Mouse (Mus musculus) kidney, embryonic 14.5 days (tissue): ENCODE data around the gene Art4. TPM values are rescaled to one million over a fixed set of nuclear protein-coding genes. Genes with fewer than 3 reads are reported as not detected.

Experiments
- ATAC-seq: fragments of 200-750 bp; cut with Nextera tagmentation; 2 replicates; pipeline ENCODE4 v1.8.0; 2017; ENCODE audit warnings: moderate number of reproducible peaks, mild to moderate bottlenecking, moderate TSS enrichment, moderate library complexity; ENCODE audit not compliant: low FRiP score, low TSS enrichment
- H3K27ac ChIP-seq: fragments of 300-500 bp; sonication (generic); 2 replicates; pipeline ENCODE4 v1.5.1; 2014; ENCODE audit warnings: low read depth, mild to moderate bottlenecking, low read length, moderate library complexity, mixed read lengths
- H3K27me3 ChIP-seq: fragments of 300-500 bp; sonication (generic); 2 replicates; pipeline ENCODE4 v1.6.1; 2014; ENCODE audit warnings: mild to moderate bottlenecking, low read length; ENCODE audit not compliant: control insufficient read depth, insufficient read depth
- H3K36me3 ChIP-seq: fragments of 300-500 bp; sonication (generic); 2 replicates; pipeline ENCODE4 v1.6.1; 2014; ENCODE audit warnings: low read length, mixed read lengths; ENCODE audit not compliant: control insufficient read depth, insufficient read depth
- H3K4me1 ChIP-seq: fragments of 300-500 bp; sonication (generic); 2 replicates; pipeline ENCODE4 v1.6.1; 2014; ENCODE audit warnings: low read length, mixed read lengths; ENCODE audit not compliant: control insufficient read depth, insufficient read depth
- H3K4me2 ChIP-seq: fragments of 300-500 bp; sonication (generic); replicated peaks from 2 replicates; pipeline ENCODE4 v1.6.1; 2014; ENCODE audit warnings: low read depth, mild to moderate bottlenecking, low read length
- H3K4me3 ChIP-seq: fragments of 300-500 bp; sonication (generic); 2 replicates; pipeline ENCODE4 v1.5.1; 2014; ENCODE audit warnings: mild to moderate bottlenecking, low read length
- H3K9ac ChIP-seq: fragments of 300-500 bp; sonication (generic); 2 replicates; pipeline ENCODE4 v1.6.1; 2014; ENCODE audit warnings: low read depth, mild to moderate bottlenecking, low read length, moderate library complexity
- H3K9me3 ChIP-seq: fragments of 300-500 bp; sonication (generic); 2 replicates; pipeline ENCODE4 v1.6.1; 2016; ENCODE audit warnings: low read length; ENCODE audit not compliant: control insufficient read depth
- WGBS: fragments of 180-500 bp; shearing (Covaris S2); extraction: QIAGEN DNeasy Blood & Tissue Kit; methylation state at CpG from one replicate; pipeline ENCODE4 v1.1.7; 2014; 5-methylcytosine and 5-hydroxymethylcytosine counted together
- polyA plus RNA-seq: library from polyadenylated mRNA; unstranded; fragments of >200 nt; fragmentation: Nextera tagmentation; extraction: Ambion mirVana; gene quantifications from 2 replicates; pipeline ENCODE4 v1.2.1, GENCODE M21; 2014

Art4 gene
- 1.7 and 2.2 TPM in 2 replicates for polyA plus RNA-seq

- no peaks in the 10 kb centered on the region for H3K36me3 ChIP-seq
- H3K9ac ChIP-seq = no peak within 1 kb of the TSS
- no peak within 1 kb of the TSS; the same call in 1 of the 2 replicates for H3K4me2 ChIP-seq
- H3K4me3 ChIP-seq = no peak within 1 kb of the TSS; the same call in 1 of the 2 replicates
- no peaks in the 10 kb centered on the region for H3K27me3 ChIP-seq
- no peak for ATAC-seq
- H3K27ac ChIP-seq = peak within 1 kb of the TSS; percentile 67
- 64% methylated on average over 18 of the region's 18 CpGs for WGBS
- H3K4me1 ChIP-seq = peaks cover 6% of the 10 kb centered on the region
- no peaks in the 10 kb centered on the region for H3K9me3 ChIP-seq
Observed at GRCm38 (mm10) chr6:136857186-136857872, at the start of gene Art4. TSS of gene Art4 (minus strand) at chr6:136857733.

DNA sequence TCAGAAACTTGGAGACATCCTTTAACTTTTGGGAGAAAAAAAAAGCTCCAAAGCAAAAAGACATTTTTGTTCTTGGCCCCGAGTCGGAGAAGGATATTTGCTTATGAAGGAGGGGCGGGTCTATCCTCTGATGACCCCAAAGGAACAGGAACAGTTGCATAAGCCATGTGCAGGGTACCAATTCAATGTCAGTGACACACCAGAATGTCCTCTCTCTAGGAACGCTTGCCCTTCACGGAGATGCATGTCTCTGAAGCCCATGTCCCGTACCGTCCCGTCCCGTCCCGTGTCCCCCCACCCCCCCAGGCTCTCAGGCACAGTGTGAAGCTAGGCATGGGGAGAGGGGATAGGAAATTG is 49.4 kb upstream of the Art4 start:
- Histone ChIP-seq H3K27ac (no peak overlapping the region), H3K4me2 (no peak overlapping the region), H3K4me3 (no peak overlapping the region), H3K9me3 (no peaks in the 10 kb centered on the region), H3K36me3 (no peaks in the 10 kb centered on the region), H3K4me1 (no peaks in the 10 kb centered on the region), H3K9ac (no peak overlapping the region), H3K27me3 (no peaks in the 10 kb centered on the region)
- ATAC-seq = no peak
- 87% methylated on average over 10 of the region's 10 CpGs for WGBS

- Histone ChIP-seq H3K4me3 (no peak overlapping the region), H3K36me3 (no peaks in the 10 kb centered on the region), H3K4me2 (no peak overlapping the region), H3K9me3 (no peaks in the 10 kb centered on the region), H3K9ac (no peak overlapping the region), H3K27me3 (no peaks in the 10 kb centered on the region), H3K4me1 (no peaks in the 10 kb centered on the region), H3K27ac (no peak overlapping the region)
- no peak for ATAC-seq
- WGBS = 86% methylated on average over 19 of the region's 19 CpGs
Observed at GRCm38 (mm10) chr6:136906283-136906936, 48.9 kb upstream of the Art4 start.

- 75% methylated on average over 8 of the region's 8 CpGs for WGBS
- no peak for ATAC-seq
- Histone ChIP-seq H3K4me1 (no peaks in the 10 kb centered on the region), H3K27ac (no peak overlapping the region), H3K9me3 (no peaks in the 10 kb centered on the region), H3K36me3 (no peaks in the 10 kb centered on the region), H3K27me3 (no peaks in the 10 kb centered on the region), H3K4me2 (no peak overlapping the region), H3K4me3 (no peak overlapping the region), H3K9ac (no peak overlapping the region)
Observed at GRCm38 (mm10) chr6:136903885-136904470, 46.4 kb upstream of the Art4 start.

- Histone ChIP-seq H3K9ac (no peak overlapping the region), H3K9me3 (no peaks in the 10 kb centered on the region), H3K4me1 (peaks cover 3% of the 10 kb centered on the region; the same call in 1 of the 2 replicates), H3K27me3 (no peaks in the 10 kb centered on the region), H3K4me2 (no peak overlapping the region), H3K36me3 (no peaks in the 10 kb centered on the region), H3K4me3 (no peak overlapping the region), H3K27ac (no peak overlapping the region)
- ATAC-seq = no peak
- 92% methylated on average over 9 of the region's 9 CpGs for WGBS
Observed at GRCm38 (mm10) chr6:136902527-136902926, 45.0 kb upstream of the Art4 start.

DNA sequence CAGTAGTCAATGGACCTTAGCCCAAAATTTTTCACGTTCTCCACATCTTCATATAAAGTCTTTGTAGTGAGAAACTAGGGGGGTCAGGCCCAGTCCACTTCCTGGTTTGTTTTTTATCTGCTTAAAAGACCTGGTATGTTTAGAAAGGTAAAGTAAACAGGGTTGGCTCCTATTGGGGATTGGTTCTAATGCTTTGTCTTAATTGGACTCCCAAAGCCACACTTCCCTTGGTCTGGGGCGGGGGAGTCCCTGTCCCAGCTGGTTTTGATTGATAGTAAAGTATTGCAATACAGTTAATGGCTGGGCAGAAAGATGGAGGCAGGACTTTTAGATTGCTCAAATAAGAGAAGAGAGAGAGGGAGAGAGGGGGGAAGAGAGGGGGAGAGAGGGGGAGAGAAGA is 43.5 kb upstream of the Art4 start:
- WGBS = 75% methylated on average over 2 of the region's 2 CpGs
- no peak overlapping the region for H3K4me3 ChIP-seq
- no peak overlapping the region for H3K4me2 ChIP-seq
- H3K27ac ChIP-seq = no peak overlapping the region
- H3K4me1 ChIP-seq = peaks cover 5% of the 10 kb centered on the region; the same call in 1 of the 2 replicates
- H3K36me3 ChIP-seq = no peaks in the 10 kb centered on the region
- H3K9me3 ChIP-seq = no peaks in the 10 kb centered on the region
- H3K9ac ChIP-seq = no peak overlapping the region
- ATAC-seq = no peak
- no peaks in the 10 kb centered on the region for H3K27me3 ChIP-seq

GRCm38 (mm10) chr6:136900369-136901009 is 43.0 kb upstream of the Art4 start:
- no peaks in the 10 kb centered on the region for H3K36me3 ChIP-seq
- no peak overlapping the region for H3K4me3 ChIP-seq
- peaks cover 5% of the 10 kb centered on the region; the same call in 1 of the 2 replicates for H3K4me1 ChIP-seq
- 61% methylated on average over 4 of the region's 4 CpGs for WGBS
- no peaks in the 10 kb centered on the region for H3K27me3 ChIP-seq
- no peak overlapping the region for H3K27ac ChIP-seq
- ATAC-seq = no peak
- no peak overlapping the region for H3K9ac ChIP-seq
- H3K9me3 ChIP-seq = no peaks in the 10 kb centered on the region
- no peak overlapping the region for H3K4me2 ChIP-seq

- ATAC-seq = no peak
- no peaks in the 10 kb centered on the region for H3K9me3 ChIP-seq
- H3K9ac ChIP-seq = no peak overlapping the region
- peaks cover 10% of the 10 kb centered on the region for H3K4me1 ChIP-seq
- WGBS = 70% methylated on average over 2 of the region's 2 CpGs
- no peaks in the 10 kb centered on the region for H3K36me3 ChIP-seq
- H3K27me3 ChIP-seq = no peaks in the 10 kb centered on the region
- H3K27ac ChIP-seq = no peak overlapping the region; the same call in 1 of the 2 replicates
- no peak overlapping the region for H3K4me3 ChIP-seq
- H3K4me2 ChIP-seq = no peak overlapping the region
Observed at GRCm38 (mm10) chr6:136898954-136899353, 41.4 kb upstream of the Art4 start.
